Mouse (Mus musculus) forelimb bud, embryonic 11.5 days (tissue): Measurements from ENCODE around the gene Tbc1d2.
"Not testable (repeated sequence)": the region's sequence is repeated elsewhere in the genome, so short reads cannot be mapped to it uniquely, and the experiment has no call there.

Source experiments
- DNase-seq: peaks from one replicate; pipeline ENCODE4 v3.0.0-alpha.2; 2012; ENCODE audit warnings: low read depth, low spot score

Gene Tbc1d2

GRCm38 (mm10) chr4:46601844-46602423 lies 48.1 kb downstream of the Tbc1d2 start, which contains the start of gene Coro2a:
Gene Coro2a (minus strand): TSS chr4:46602202.
- peak; percentile 67 for DNase-seq

- no peak for DNase-seq
Measured at GRCm38 (mm10) chr4:46601258-46601843, 48.7 kb downstream of the Tbc1d2 start.

DNA sequence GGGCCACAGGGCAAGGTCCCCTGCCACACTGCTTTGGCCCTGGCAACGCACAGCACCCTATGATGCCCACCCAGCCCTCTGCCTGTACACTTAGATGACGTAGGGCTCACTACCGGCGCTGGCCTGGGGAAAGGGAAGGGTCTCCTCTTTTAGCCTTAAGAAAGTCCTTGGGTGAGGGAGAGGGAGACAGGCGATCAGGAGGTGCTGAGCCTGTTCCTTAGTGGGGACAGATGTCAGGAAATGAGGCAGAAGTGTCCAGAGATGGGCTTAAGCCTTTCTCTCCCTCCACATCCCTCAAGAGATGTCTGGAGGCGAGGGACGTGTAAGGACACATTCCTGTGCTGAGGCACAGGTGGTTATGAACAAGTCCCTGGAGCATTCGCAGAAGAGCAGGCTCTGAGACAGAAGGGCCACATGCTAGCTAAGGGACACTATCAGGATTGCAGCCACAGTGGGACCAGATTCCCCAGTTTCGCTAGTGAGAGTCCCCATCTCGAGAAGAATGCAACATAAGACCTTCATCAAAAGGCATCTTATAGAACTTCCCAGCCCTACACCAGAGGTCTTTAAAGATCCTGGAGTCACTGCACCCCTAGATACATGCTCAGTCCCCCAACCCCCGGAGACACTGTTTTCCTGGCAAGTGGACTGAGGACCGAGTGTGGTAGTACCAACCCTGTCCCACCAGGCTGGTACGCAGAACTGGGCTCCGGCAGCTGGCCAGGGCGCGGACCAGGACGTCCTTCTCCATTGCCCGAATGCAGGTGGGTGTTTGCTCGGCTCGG lies 49.3 kb downstream of the Tbc1d2 start:
- DNase-seq: no peak

DNA sequence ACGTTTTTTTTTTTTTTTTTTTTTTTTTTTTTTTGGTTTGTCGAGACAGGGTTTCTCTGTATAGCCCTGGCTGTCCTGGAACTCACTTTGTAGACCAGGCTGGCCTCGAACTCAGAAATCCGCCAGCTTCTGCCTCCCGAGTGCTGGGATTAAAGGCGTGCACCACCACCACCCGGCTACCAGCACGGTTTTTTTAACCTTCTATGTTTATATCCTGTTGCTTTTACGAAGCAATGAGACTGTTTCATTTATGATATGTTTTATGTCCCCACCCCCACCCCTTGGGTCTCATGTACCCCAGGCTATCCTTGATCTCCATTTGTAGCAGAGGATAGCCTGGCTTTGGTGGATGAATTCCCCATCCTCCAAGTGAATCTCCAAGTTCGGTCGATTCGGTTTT lies 50.4 kb downstream of the Tbc1d2 start:
- not testable (repeated sequence) for DNase-seq

- no peak for DNase-seq
Measured at GRCm38 (mm10) chr4:46598981-46599380, 51.0 kb downstream of the Tbc1d2 start.

DNA sequence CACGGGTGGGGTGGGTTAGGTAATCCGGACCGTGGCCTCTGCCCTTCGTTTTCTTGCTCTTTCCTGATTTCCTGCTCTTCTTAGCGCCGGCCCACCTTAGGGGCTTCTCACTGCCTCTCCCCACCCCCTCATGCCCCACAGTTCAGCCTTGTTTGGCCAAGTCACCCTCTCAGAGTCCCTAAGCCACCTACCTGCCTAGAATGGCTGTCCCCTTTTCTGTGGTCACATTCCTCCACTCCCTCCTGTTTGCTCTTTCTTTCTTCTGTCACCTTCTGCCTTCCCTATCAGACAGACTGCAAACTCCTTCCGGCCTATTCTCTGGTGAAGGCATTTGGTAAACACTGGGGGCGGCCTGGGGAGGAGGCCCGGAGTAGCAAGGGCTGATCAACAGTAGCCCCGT lies 51.9 kb downstream of the Tbc1d2 start:
- no peak for DNase-seq

GRCm38 (mm10) chr4:46597286-46597961 lies 52.6 kb downstream of the Tbc1d2 start:
- no peak for DNase-seq

- no peak for DNase-seq
Measured at GRCm38 (mm10) chr4:46596398-46596797, 53.6 kb downstream of the Tbc1d2 start.

DNA sequence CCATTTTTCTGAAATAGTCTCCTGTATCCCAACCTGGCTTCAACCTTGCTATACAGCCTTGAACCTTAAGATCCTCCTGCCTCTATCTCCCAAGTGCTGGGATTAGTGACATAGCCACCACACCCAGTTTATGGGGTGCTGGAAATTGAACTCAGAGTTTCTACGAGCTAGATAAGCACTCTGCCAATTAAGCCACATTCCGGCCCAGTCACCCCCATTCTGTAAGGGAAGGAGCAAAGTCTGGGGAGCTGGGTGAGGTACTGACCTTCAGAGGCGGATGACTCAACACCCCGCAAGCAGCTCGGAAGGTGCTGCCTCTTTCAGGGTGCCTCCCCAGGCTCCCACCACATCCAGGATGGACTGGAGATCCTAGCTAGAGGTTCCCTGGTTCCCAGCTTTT lies 55.9 kb downstream of the Tbc1d2 start:
- no peak for DNase-seq

DNA sequence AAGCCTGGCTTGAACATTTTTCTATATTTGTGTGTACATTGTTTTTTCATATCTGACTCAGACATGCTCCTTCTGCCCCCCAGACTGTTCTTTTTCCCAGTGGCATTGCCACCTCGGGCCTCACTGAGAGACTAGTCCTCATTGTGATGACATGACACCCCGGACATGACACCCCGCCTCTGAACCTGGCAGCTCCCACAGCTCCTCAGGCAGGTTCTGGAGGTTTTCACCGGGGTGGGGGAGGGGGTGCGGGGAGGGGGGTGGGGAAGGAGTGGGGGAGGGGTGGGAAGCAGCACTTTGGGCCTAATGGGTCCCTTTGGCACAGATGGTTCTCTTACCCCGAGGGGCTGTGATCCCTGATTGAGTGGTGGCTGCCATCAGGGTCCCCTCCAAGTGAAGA lies 56.5 kb downstream of the Tbc1d2 start:
- DNase-seq: no peak

DNA sequence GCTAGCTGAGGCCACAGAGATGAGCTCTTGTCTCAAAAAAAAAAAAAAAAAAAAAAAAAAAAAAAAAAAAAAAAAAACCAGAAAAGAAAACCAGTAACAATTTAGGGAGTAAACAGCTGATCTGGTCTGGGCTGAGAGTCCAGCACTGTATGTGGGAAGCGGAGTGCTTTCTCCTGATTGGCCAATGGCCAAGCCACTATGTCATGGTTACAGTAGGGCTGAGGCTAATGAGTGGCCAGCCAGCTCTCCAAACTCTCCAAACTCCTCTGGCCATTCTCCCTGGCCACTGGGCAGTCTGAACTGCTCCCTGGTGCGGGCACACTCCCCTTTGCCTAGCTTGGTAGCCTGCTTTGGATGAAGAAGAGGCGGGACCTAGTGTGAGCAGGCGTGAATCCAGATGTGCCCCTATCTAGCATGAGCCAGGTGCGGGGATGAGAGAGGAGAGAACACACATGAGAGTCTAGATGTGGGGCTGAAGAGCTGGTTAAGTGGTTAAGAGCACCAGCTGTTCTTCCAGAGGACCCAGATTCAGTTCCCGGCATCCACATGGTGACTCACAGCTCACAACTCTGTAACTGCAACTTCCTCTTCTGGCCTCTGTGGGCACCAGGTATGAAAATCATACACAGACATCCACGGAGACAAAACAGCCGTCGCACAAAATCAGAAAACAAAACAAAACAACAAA lies 58.0 kb downstream of the Tbc1d2 start:
- no peak for DNase-seq

- DNase-seq: no peak
Measured at GRCm38 (mm10) chr4:46590810-46591209, 59.2 kb downstream of the Tbc1d2 start.

DNA sequence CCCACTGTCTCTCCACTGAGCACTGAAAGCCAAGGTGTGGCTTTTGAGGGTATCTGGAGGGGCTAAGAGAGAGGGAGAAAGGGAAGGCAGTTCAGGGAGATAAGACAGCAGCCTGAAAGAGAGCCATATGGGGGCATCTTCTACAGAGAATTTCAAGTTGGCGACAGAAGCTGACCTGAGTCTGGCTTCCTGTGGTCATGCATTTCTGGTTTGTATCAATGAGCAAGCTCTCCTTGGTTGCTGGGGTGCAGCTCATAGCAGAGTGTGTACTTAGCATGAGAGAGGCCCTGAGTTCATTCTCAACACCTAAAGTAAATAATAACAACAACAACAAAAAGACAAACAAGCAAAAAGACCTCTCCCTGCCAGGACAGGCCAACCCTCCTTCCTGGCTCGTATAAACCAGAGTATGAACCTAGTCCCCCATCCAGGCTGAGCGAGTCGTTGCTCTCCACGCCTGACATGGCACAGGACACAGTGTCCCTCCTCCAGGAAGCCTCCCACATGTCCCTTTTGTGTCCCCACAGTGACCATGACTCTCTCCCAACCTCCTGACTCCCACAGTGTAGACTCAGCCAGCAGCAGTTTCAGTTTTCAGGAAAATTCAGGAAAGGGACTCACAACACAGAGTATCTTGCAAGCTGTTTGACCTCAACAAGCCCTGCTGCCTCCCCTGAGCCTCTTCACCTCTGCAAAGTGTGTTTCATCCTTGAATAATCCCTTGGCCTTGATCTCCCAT lies 59.9 kb downstream of the Tbc1d2 start:
- DNase-seq: no peak

GRCm38 (mm10) chr4:46589151-46589550 lies 60.9 kb downstream of the Tbc1d2 start:
- DNase-seq: no peak

DNA sequence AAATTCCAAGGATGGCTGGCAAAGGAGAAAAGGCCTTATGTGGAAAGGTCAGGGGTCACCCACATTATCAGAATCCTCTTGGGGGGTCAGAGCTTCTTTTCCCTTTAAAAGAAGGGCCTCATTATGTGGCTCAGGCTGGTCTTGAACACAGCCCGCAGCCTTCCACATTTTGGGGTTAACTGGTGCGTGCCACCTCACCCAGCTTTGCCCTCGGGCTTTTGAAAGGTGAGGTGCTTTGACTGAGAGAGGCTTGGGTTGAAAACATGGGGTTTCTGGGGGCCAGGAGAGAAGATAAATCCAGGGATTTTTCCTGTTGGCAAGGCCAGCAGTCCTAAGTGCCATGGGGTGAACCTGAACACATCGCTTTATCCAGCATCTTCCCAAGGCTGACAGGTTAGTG lies 63.5 kb downstream of the Tbc1d2 start:
- no peak for DNase-seq

- no peak for DNase-seq
Measured at GRCm38 (mm10) chr4:46585811-46586190, 64.2 kb downstream of the Tbc1d2 start.

DNA sequence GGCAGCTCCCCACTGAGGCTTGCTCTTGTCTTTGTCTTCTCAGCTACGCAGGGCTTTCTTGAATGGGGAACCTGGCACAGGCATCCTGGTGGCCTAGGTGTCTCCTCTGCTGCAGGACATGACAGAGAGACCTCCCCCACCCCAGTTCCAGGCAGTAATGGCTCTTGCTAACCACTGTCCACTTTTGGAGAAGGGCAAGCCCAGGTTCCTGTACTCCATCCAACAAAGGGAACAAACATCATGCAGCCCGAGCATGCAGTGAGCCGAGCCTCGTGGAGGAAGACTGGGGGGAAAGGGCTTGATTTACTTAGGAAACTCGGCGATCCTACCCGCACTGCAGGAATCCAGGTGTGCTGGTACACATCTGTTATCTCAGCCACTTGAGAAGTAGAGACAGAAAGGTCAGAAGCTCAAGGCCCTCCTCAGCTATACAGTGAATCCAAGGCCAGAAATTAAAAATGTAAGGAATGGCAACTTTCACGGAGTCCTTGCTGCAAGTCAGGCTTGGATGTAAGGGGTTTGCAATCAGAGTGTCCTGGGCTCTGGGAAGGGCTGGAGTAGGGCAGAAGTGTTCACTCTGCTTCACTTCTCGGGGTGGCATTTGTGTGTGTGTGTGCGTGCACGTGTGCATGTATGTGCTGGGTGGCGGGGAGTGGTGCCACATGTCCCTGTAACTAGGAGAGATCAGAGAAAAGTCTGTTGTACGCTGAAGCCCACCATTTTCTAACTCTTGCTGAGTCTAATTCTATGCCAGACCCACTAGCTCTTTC lies 64.8 kb downstream of the Tbc1d2 start:
- DNase-seq: no peak

GRCm38 (mm10) chr4:46584536-46584935 lies 65.5 kb downstream of the Tbc1d2 start:
- not testable (repeated sequence) for DNase-seq

- DNase-seq: not testable (repeated sequence)
Measured at GRCm38 (mm10) chr4:46584084-46584483, 65.9 kb downstream of the Tbc1d2 start.

DNA sequence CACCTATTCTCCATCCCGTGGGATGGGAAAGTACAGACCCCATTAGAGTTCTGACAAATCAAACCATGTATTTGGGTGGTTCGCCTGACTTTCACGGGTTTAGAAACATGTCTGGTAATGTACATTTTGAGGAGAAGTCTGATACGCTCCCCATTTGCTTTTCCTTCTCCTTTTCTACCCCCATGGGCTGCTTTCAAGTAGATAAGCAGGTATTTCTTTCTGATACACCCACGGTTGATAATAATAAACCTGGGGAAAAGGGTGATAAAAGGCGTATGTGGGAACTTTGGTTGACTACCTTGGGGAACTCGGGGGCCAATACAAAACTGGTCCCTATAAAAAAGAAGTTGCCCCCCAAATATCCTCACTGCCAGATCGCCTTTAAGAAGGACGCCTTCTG lies 68.0 kb downstream of the Tbc1d2 start:
- DNase-seq: not testable (repeated sequence)
